Mouse (Mus musculus): ENCODE results near the gene Lhfpl2.

- TF ChIP-seq CTCF (IDR thresholded peaks at IDR 0.05; ENCODE audit: control insufficient read depth, insufficient read depth, low read length) (no peak), POLR2A (IDR thresholded peaks at IDR 0.05; ENCODE audit: borderline replicate concordance, control insufficient read depth, low read depth, low read length) (no peak)
These were observed 31.7 kb downstream of the Lhfpl2 start for GRCm38 (mm10) chr13:94089286-94089685.
